Mouse (Mus musculus): ENCODE measurements at regions not wholly inside any gene's neighbourhood (a gene's known extent, or its start where the extent isn't known, plus 50 kb on each side); places are given as distances from the start of the nearest gene placed in this dataset.
"Not testable (repeated sequence)": the region's sequence is repeated elsewhere in the genome, so short reads cannot be mapped to it uniquely, and the experiment has no call there.

GRCm38 (mm10) chr6:102780830-102781229 lies 207.9 kb upstream of the Cntn3 start:
- Histone ChIP-seq H3K4me2 (no peak overlapping the region), H3K9me3 (no peaks in the 10 kb centered on the region), H3K4me3 (replicated peaks) (no peak overlapping the region), H3K36me3 (no peaks in the 10 kb centered on the region), H3K9ac (no peak overlapping the region), H3K27ac (no peak overlapping the region), H3K4me1 (no peaks in the 10 kb centered on the region), H3K27me3 (replicated peaks) (no peaks in the 10 kb centered on the region)
- 82% methylated on average over 2 of the region's 2 CpGs for WGBS
- ATAC-seq (ENCODE audit: insufficient read depth, low FRiP score, low read depth): no peak

DNA sequence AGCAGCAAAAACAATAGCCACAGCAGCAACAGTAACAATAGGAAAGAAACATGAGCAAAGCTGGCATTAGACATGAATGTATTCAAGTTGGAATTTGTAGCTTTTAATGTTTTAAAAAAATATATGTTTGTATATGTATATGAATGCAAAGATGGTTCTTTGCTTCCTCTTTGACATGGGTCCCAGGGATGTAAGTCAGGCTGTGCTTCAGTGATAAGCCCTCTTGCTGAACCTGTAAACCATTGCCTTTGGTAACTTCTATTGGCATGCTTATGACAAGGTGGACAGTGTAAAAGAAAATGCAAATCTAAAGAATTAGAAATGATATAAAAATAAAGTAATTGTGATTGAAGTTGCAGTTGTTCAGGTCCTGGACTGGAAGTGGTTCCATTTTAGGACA lies 201.7 kb upstream of the Cntn3 start:
- Histone ChIP-seq H3K9me3 (no peaks in the 10 kb centered on the region), H3K27me3 (replicated peaks) (no peaks in the 10 kb centered on the region), H3K4me2 (no peak overlapping the region), H3K27ac (no peak overlapping the region), H3K36me3 (no peaks in the 10 kb centered on the region), H3K4me3 (replicated peaks) (no peak overlapping the region), H3K4me1 (no peaks in the 10 kb centered on the region), H3K9ac (no peak overlapping the region)
- no peak for ATAC-seq (ENCODE audit: insufficient read depth, low FRiP score, low read depth)

DNA sequence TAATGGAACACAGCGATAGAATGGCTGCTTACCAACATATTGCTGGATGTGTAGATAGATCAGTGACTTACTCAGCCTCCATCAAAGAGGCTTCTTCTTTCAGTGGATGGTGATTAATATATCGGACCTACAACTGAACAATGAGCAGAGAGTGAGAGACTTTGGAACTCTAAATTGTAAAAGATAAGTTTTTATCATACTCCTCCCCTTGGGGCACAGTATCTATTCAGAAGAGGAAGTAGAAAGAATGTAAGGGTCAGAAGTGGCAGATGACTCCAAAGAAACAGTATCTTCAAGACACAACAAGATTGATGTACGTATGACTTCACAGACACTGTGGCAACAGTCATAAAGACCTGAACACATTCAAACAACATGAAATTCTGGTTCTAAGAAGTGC lies 189.5 kb upstream of the Cntn3 start:
- no peak for ATAC-seq (ENCODE audit: insufficient read depth, low FRiP score, low read depth)
- Histone ChIP-seq H3K4me1 (no peaks in the 10 kb centered on the region), H3K27me3 (replicated peaks) (no peaks in the 10 kb centered on the region), H3K36me3 (no peaks in the 10 kb centered on the region), H3K27ac (no peak overlapping the region), H3K9ac (no peak overlapping the region), H3K4me3 (replicated peaks) (no peak overlapping the region), H3K4me2 (no peak overlapping the region), H3K9me3 (no peaks in the 10 kb centered on the region)
- WGBS: 79% methylated on average over 3 of the region's 3 CpGs

- no peak overlapping the region for H3K4me2 ChIP-seq
- H3K9me3 ChIP-seq: no peaks in the 10 kb centered on the region
- H3K4me3 ChIP-seq (replicated peaks): no peak overlapping the region
- H3K36me3 ChIP-seq: no peaks in the 10 kb centered on the region
- no peak for ATAC-seq (ENCODE audit: insufficient read depth, low FRiP score, low read depth)
- 50% methylated on average over 1 of the region's 1 CpGs for WGBS
- H3K27ac ChIP-seq: no peak overlapping the region
- H3K27me3 ChIP-seq (replicated peaks): no peaks in the 10 kb centered on the region
- H3K9ac ChIP-seq: no peak overlapping the region
- no peaks in the 10 kb centered on the region for H3K4me1 ChIP-seq
These were observed 182.1 kb upstream of the Cntn3 start for GRCm38 (mm10) chr6:102755010-102755409.

DNA sequence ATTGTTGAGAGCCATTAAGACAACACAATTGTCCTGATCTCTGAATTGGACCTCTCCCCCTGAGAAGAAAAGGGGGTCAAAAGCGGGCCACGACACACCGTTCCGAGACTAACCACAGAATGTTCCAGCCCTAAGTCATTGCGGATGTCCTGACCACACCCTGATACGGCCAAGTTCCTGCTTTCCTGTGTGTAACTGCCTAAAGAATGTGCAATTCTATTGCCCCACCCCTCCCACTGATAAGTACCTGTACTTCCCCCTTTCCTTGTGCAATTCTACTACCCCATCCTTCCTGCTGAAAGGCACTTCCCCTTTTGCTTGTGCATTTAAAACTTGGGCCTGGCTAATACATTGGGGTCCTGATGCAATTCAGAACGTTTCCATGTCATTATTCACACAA lies 177.3 kb upstream of the Cntn3 start:
- H3K27ac ChIP-seq; H3K27me3 ChIP-seq (replicated peaks); H3K4me2 ChIP-seq; H3K9me3 ChIP-seq; H3K4me1 ChIP-seq; H3K9ac ChIP-seq; ATAC-seq (ENCODE audit: insufficient read depth, low FRiP score, low read depth); H3K36me3 ChIP-seq; H3K4me3 ChIP-seq (replicated peaks): not testable (repeated sequence)
- 83% methylated on average over 7 of the region's 7 CpGs for WGBS

- H3K9me3 ChIP-seq; ATAC-seq (ENCODE audit: insufficient read depth, low FRiP score, low read depth); H3K4me1 ChIP-seq; H3K9ac ChIP-seq; H3K27ac ChIP-seq; H3K4me3 ChIP-seq (replicated peaks); H3K36me3 ChIP-seq; H3K27me3 ChIP-seq (replicated peaks); H3K4me2 ChIP-seq: not testable (repeated sequence)
- WGBS: 76% methylated on average over 3 of the region's 3 CpGs
These were observed 173.5 kb upstream of the Cntn3 start for GRCm38 (mm10) chr6:102746440-102746839.

- 68% methylated on average over 3 of the region's 3 CpGs for WGBS
- H3K27me3 ChIP-seq (replicated peaks); H3K4me1 ChIP-seq; H3K9ac ChIP-seq; H3K9me3 ChIP-seq; H3K36me3 ChIP-seq; ATAC-seq (ENCODE audit: insufficient read depth, low FRiP score, low read depth); H3K4me3 ChIP-seq (replicated peaks); H3K27ac ChIP-seq; H3K4me2 ChIP-seq: not testable (repeated sequence)
These were observed 164.3 kb upstream of the Cntn3 start for GRCm38 (mm10) chr6:102737237-102737636.

DNA sequence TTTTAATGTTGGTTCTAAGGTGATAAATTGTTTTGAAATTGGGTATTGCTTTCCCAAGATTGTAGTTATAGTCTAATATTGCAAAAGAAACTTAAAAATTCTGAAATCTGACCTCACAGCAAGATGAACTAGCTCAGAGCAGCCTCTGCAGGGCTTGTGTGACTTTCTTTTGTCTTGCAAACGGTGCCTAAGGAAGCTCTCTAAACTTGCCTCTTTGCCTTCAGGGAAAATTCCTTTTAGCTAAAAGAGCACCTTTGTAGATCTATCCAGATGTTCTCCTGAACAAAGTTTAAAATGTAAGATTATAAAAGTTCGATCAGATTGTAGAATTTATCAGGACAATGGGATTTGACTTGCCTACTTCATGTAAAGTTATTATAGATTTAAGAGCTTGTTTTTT lies 160.8 kb upstream of the Cntn3 start:
- ATAC-seq (ENCODE audit: insufficient read depth, low FRiP score, low read depth): no peak
- Histone ChIP-seq H3K4me2 (no peak overlapping the region), H3K9ac (no peak overlapping the region), H3K9me3 (no peaks in the 10 kb centered on the region), H3K27me3 (replicated peaks) (no peaks in the 10 kb centered on the region), H3K27ac (no peak overlapping the region), H3K36me3 (no peaks in the 10 kb centered on the region), H3K4me1 (no peaks in the 10 kb centered on the region), H3K4me3 (replicated peaks) (no peak overlapping the region)
- 71% methylated on average over 2 of the region's 2 CpGs for WGBS

GRCm38 (mm10) chr6:102731995-102732394 lies 159.1 kb upstream of the Cntn3 start:
- ATAC-seq (ENCODE audit: insufficient read depth, low FRiP score, low read depth): no peak

GRCm38 (mm10) chr6:102725751-102726150 lies 152.8 kb upstream of the Cntn3 start:
- no peak for ATAC-seq (ENCODE audit: insufficient read depth, low FRiP score, low read depth)
- Histone ChIP-seq H3K27me3 (replicated peaks) (no peaks in the 10 kb centered on the region), H3K4me3 (replicated peaks) (no peak overlapping the region), H3K36me3 (no peaks in the 10 kb centered on the region), H3K4me1 (no peaks in the 10 kb centered on the region), H3K27ac (no peak overlapping the region), H3K9me3 (no peaks in the 10 kb centered on the region), H3K4me2 (no peak overlapping the region), H3K9ac (no peak overlapping the region)

More at GRCm38 (mm10) chr6:102731995-102732394, 159.1 kb upstream of the Cntn3 start:
- no peaks in the 10 kb centered on the region for H3K4me1 ChIP-seq
- WGBS: 62% methylated on average over 5 of the region's 5 CpGs
- H3K4me3 ChIP-seq (replicated peaks): no peak overlapping the region
- H3K4me2 ChIP-seq: no peak overlapping the region
- no peak overlapping the region for H3K9ac ChIP-seq
- H3K36me3 ChIP-seq: no peaks in the 10 kb centered on the region
- no peaks in the 10 kb centered on the region for H3K27me3 ChIP-seq (replicated peaks)
- no peak overlapping the region for H3K27ac ChIP-seq
- no peaks in the 10 kb centered on the region for H3K9me3 ChIP-seq

GRCm38 (mm10) chr6:102724315-102724714 lies 151.4 kb upstream of the Cntn3 start:
- no peak for ATAC-seq (ENCODE audit: insufficient read depth, low FRiP score, low read depth)

DNA sequence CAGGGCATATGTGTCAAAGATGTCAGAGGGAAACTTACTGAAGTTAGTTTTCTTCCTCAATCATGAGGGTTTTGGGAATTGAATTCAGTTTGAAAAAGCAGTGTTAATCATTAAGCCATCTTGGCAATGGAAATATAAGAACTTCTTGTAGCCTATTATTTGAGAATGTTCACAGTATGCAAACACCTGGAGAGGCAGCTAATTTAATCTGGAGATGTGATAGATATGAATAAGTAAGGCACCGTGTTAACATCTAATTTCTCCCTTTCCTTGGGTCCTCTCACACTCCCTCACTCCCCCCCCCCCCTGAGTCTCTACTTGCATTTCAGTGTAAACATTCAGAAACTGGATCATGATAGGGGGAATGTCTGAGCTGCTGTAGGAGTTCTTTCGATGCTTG lies 134.0 kb upstream of the Cntn3 start:
- ATAC-seq (ENCODE audit: insufficient read depth, low FRiP score, low read depth): peak; percentile 71
- 52% methylated on average over 2 of the region's 2 CpGs for WGBS
- no peak overlapping the region for H3K4me3 ChIP-seq (replicated peaks)
- H3K27me3 ChIP-seq (replicated peaks): no peaks in the 10 kb centered on the region
- no peak overlapping the region for H3K27ac ChIP-seq
- H3K9me3 ChIP-seq: no peaks in the 10 kb centered on the region
- no peak overlapping the region for H3K4me2 ChIP-seq
- H3K9ac ChIP-seq: no peak overlapping the region
- no peaks in the 10 kb centered on the region for H3K36me3 ChIP-seq
- no peaks in the 10 kb centered on the region for H3K4me1 ChIP-seq

More at GRCm38 (mm10) chr6:102724315-102724714, 151.4 kb upstream of the Cntn3 start:
- H3K27ac ChIP-seq: no peak overlapping the region
- H3K27me3 ChIP-seq (replicated peaks): no peaks in the 10 kb centered on the region
- no peaks in the 10 kb centered on the region for H3K9me3 ChIP-seq
- no peak overlapping the region for H3K9ac ChIP-seq
- H3K4me3 ChIP-seq (replicated peaks): no peak overlapping the region
- no peaks in the 10 kb centered on the region for H3K36me3 ChIP-seq
- no peaks in the 10 kb centered on the region for H3K4me1 ChIP-seq
- H3K4me2 ChIP-seq: no peak overlapping the region

Data from stomach, embryonic 15.5 days (tissue).